Mouse (Mus musculus): ENCODE measurements at regions not wholly inside any gene's neighbourhood (a gene's known extent, or its start where the extent isn't known, plus 50 kb on each side); places are given as distances from the start of the nearest gene placed in this dataset.

DNA sequence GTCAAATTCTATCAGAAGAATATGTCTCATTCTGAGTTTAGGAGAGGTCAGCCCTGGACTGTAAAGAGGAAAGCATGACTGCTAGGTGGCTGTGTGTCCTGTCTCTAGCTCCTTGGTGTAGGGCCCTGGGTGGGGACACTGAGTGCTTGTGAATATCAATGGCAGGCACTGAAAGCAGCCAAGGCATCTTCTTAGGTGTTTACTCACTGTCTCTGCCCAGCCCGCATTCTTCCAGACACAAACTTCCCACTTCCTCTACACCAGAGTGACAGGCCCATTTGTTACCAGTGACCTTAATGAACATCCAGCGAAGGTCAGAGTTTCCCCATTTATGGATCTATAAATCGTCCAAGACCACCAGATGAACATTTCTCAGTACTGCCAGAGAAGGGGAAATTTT is 823.1 kb downstream of the Efna5 start:
- no peak for DNase-seq

DNA sequence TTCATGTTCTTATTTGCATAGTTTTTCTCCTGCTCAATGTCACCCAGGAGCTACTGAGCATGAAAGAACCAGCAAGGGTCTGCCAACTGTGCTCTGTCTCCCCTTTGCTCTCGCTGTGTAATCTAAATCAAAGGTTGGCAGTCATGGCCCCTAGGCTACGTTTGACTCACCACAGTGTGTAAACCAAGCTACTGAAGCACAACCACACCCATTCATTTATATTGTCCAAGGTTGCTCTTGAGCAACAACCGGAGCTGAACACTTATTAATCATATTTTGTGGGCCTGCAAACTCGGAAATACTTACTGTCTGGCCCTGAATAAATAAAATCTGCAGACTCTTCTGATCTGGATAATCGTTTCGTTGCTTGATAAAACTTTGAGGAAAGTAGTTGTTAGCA is 826.3 kb downstream of the Efna5 start:
- no peak for DNase-seq

DNA sequence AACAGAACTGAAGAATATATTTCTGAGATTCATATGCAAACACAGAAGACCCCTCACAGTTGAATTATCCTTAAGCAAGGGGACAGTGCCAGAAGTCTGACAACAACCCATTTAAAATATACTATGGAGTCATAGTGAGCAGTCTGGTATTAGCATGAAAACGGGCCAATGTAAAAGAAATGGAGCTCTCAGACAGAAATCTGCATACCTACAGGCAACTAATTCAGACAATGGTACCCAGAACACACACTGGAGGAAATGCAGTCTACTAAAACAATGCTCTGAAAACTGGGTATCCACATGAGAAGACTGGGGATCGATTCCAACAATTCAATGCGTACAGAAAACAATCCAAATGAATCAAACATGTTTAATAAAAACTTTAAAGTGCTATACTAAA is 832.1 kb downstream of the Efna5 start:
- no peak for DNase-seq

DNA sequence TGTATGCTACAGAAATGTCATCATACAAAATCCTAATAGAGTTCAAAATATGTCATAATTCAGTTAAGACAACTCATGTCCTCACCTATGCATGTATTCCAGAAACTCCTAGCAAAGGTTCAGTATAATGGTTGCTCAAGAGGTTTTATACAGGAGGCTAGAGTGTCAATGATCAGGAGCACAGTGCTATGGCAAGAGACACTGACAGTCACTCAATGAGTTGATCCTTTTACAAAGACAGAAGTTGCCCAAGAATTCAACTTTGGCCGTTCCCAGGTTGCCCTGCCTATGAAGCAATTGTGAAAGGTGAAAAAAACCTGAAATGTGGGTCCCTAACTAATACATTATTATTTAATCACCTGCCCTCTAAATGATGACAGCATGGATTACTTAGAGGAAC is 850.5 kb downstream of the Efna5 start:
- DNase-seq, result no peak

Measured in right cerebral cortex, postnatal 4 days (tissue).